Mouse (Mus musculus) forebrain, embryonic 14.5 days (tissue): ENCODE results near the gene Rps9. TPM values are rescaled to one million over a fixed set of nuclear protein-coding genes. Genes with fewer than 3 reads are reported as not detected.
A peak's percentile ranks its signal among the peaks of the same experiment; 100 is the strongest.

ENCODE experiments used
- ATAC-seq: fragments of 200-750 bp; cut with Nextera tagmentation; 2 replicates; pipeline ENCODE4 v1.8.0; 2017; ENCODE audit warnings: mild to moderate bottlenecking, moderate library complexity
- DNase-seq: peaks from one replicate; pipeline ENCODE4 v3.0.0-alpha.2; 2015; ENCODE audit warnings: low spot score
- H3K27ac ChIP-seq: fragments of 300-500 bp; sonication (generic); 2 replicates; pipeline ENCODE4 v1.5.1; 2014; ENCODE audit warnings: low read depth, mild to moderate bottlenecking, control low read depth, low read length, moderate library complexity
- H3K27me3 ChIP-seq: fragments of 300-500 bp; sonication (generic); replicated peaks from 2 replicates; pipeline ENCODE4 v1.6.1; 2014; ENCODE audit warnings: low read length, control low read depth, mixed read lengths; ENCODE audit not compliant: control insufficient read depth, insufficient read depth
- H3K36me3 ChIP-seq: fragments of 300-500 bp; sonication (generic); 2 replicates; pipeline ENCODE4 v1.6.1; 2014; ENCODE audit warnings: low read length, control low read depth; ENCODE audit not compliant: control insufficient read depth, insufficient read depth
- H3K4me1 ChIP-seq: fragments of 300-500 bp; sonication (generic); 2 replicates; pipeline ENCODE4 v1.6.1; 2014; ENCODE audit warnings: antibody characterized with exemption, low read length, control low read depth; ENCODE audit not compliant: control insufficient read depth, insufficient read depth
- H3K4me2 ChIP-seq: fragments of 300-500 bp; sonication (generic); 2 replicates; pipeline ENCODE4 v1.6.1; 2014; ENCODE audit warnings: mild to moderate bottlenecking, control low read depth, low read length
- H3K4me3 ChIP-seq: fragments of 300-500 bp; sonication (generic); 2 replicates; pipeline ENCODE4 v1.5.1; 2014; ENCODE audit warnings: low read depth, low read length, control low read depth
- H3K9ac ChIP-seq: fragments of 300-500 bp; sonication (generic); 2 replicates; pipeline ENCODE4 v1.6.1; 2014; ENCODE audit warnings: mild to moderate bottlenecking, low read length, control low read depth, moderate library complexity
- H3K9me3 ChIP-seq: fragments of 300-500 bp; sonication (generic); replicated peaks from 2 replicates; pipeline ENCODE4 v1.6.1; 2016; ENCODE audit warnings: low read length, control low read depth, mixed read lengths; ENCODE audit not compliant: control insufficient read depth
- WGBS: fragments of 180-500 bp; shearing (Covaris S2); extraction: QIAGEN DNeasy Blood & Tissue Kit; methylation state at CpG from one replicate; pipeline ENCODE4 v1.1.7; 2014; 5-methylcytosine and 5-hydroxymethylcytosine counted together
- polyA plus RNA-seq: library from polyadenylated mRNA; unstranded; fragments of >200 nt; fragmentation: Nextera tagmentation; extraction: Ambion mirVana; gene quantifications from 2 replicates; pipeline ENCODE4 v1.2.1, GENCODE M21; 2014

Rps9 gene
- polyA plus RNA-seq, 1 experiment from 2014 or later, result 1,170 TPM

DNA sequence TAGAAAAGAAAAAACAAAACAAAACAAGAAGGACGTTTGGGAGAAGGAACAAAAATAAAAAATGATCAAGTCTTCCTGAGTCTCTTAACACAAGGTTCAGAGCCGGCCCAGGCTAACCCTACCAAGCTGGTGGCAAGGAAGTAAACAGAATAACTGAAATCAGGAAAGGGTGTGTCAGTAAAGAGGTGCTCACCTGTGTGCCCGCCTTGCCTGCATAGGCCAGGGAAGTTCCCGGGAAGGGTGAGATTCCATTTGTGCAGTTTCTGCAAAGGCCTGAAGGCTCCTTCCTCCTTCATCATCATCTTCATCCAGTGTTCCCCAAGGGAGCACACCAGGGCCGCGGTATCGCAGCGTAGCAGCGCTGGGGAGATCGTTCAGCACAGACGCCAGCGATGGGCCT lies 27.4 kb upstream of the Rps9 start:
- Histone ChIP-seq H3K27me3 (no peaks in the 10 kb centered on the region), H3K4me1 (no peaks in the 10 kb centered on the region), H3K9ac (0 out of 2 replicates have a peak overlapping the region, but pooled peaks have one; percentile 3), H3K4me2 (no peak overlapping the region), H3K36me3 (0 out of 2 replicates have a peak, but pooled peaks cover 4% of the 10 kb centered on the region), H3K9me3 (no peaks in the 10 kb centered on the region), H3K4me3 (no peak overlapping the region), H3K27ac (no peak overlapping the region)
- ATAC-seq (no peak), DNase-seq (no peak)
- WGBS, result 88% methylated on average over 12 of the region's 12 CpGs

DNA sequence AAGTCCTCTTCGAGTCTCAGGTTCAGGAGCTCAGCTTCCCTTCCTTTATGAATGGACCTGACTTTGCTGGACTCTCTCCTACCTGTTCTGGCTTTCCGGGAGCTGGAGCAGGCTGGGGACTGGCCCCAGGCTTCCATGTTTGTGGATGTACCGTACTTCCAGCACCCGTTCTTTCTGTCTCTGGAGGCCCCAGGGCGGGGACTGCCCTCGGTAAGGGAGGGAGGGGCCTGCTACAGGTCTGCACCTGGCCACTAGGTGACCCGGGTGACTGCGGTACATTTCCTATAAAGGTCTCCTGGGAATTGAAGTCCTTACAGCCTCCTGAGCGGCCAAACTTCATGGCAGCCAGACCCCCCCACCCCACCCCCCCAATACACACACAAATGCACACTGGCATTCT lies 26.5 kb upstream of the Rps9 start, which contains the start of gene Tmc4:
Gene Tmc4 (minus strand): TSS at position 212 of the 400 bp plus-strand sequence.
- H3K27ac ChIP-seq, result no peak within 1 kb of the TSS
- WGBS, result 54% methylated on average over 9 of the region's 9 CpGs
- 0 out of 2 replicates have a peak, but pooled peaks cover 7% of the 10 kb centered on the region for H3K36me3 ChIP-seq
- no peak within 1 kb of the TSS for H3K4me3 ChIP-seq
- H3K4me2 ChIP-seq, result no peak within 1 kb of the TSS
- no peaks in the 10 kb centered on the region for H3K9me3 ChIP-seq
- H3K4me1 ChIP-seq, result no peaks in the 10 kb centered on the region
- H3K27me3 ChIP-seq, result no peaks in the 10 kb centered on the region
- 0 out of 2 replicates have a peak within 1 kb of the TSS, but pooled peaks have one; percentile 3 for H3K9ac ChIP-seq
- DNase-seq (no peak), ATAC-seq (no peak)

DNA sequence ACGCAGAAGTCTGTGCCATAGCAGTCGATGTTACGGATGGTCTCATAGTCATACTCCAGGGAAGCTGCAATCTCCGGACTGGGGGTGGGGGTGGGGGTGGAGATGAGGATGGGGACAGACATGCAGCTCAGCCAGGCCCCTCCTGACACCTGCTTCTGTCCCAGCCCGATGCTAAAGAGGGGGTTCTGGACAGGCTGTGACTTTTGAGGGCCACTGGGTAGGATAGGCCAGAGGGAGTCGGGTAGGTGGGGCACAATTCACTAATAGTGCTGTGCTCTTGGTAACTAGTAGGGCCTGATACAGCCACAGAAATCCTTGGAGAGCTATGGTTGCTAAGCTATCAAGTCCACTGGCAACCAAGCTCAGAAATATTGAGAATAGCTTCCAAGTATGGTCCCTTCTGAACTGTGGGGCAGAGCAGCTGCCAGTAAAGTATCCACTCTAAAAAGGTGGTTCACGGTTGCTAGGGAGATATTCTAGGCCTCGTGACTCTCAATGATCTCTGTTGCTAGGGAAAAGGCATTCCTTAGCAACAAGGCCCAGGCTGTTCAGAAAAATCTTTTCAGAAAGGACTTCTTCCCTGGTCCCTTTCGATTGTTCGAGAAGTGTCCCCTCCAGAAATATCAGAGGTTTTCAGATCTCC lies 19.8 kb upstream of the Rps9 start:
- H3K9ac ChIP-seq, result no peak overlapping the region
- no peak overlapping the region for H3K4me2 ChIP-seq
- no peak overlapping the region for H3K4me3 ChIP-seq
- peak; percentile 74; the same call in 1 of the 2 replicates for ATAC-seq
- H3K27ac ChIP-seq, result peak overlapping the region; percentile 65
- H3K9me3 ChIP-seq, result no peaks in the 10 kb centered on the region
- peaks cover 7% of the 10 kb centered on the region for H3K4me1 ChIP-seq
- H3K36me3 ChIP-seq, result peaks cover 37% of the 10 kb centered on the region
- peak; percentile 67 for DNase-seq
- no peaks in the 10 kb centered on the region for H3K27me3 ChIP-seq
- 71% methylated on average over 10 of the region's 10 CpGs for WGBS

DNA sequence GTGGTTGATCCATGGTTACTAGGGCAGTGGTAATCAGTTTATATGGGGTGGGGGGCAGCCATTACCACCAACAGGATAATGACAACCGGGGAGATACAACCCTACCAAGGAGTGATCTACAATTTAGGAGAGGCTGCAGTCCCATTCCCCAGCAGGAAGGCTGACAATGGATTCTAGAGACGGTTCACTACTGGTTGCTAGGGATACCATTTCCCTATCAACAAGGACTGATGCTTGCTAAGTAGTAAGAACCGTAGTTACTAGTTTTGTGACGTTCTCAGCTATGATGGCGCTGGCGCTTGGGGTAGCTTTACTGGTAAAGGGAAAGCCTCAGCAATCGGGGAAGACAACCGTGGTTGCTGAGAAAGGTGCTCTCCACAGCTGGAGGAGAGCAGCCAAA lies 19.1 kb upstream of the Rps9 start:
- H3K4me1 ChIP-seq, result peaks cover 7% of the 10 kb centered on the region
- H3K36me3 ChIP-seq, result peaks cover 37% of the 10 kb centered on the region
- H3K27ac ChIP-seq, result peak overlapping the region; percentile 65
- DNase-seq, result no peak
- no peaks in the 10 kb centered on the region for H3K9me3 ChIP-seq
- 0 out of 2 replicates have a peak, but pooled peaks have one; percentile 35 for ATAC-seq
- 78% methylated on average over 8 of the region's 8 CpGs for WGBS
- H3K9ac ChIP-seq, result no peak overlapping the region
- no peak overlapping the region for H3K4me3 ChIP-seq
- no peak overlapping the region for H3K4me2 ChIP-seq
- no peaks in the 10 kb centered on the region for H3K27me3 ChIP-seq

DNA sequence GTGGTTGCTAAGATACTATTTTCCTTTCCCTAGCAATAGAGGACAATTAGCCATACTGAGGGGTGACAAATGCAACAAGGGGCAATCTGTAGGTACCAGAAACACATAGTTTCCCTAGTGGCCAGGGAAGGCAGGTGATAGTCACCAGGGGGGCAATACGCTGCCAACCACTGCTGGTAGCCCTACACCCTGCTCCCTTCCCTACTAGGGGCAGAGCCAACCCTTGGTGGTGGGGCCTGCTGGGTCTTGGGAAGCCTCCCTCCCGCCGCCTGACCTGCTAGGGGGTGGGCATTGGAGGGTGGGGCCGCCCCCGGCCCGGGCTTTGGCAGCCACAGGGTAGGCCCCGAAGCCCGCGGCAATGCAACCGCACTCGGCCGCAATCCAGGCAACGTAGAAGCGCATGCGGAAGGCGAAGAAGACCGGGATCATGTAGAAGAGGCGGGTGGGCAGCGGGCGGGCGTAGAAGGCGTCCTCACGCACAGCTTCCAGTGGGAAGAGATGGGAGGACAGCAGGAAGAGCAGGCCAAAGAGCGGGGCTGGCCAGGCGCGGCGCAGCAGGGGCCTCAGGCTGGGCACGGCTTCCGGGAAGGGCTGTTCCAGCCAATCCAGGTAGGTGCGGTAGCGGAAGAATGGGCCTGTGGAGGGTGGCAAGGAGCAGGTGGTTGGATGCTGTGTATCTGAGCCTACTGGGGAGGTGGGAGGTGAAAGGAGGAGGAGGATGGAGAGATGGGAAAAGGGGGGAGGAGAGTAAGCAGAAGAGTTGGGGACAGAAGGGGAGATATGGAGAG lies 18.2 kb upstream of the Rps9 start:
- ATAC-seq, result no peak
- Histone ChIP-seq H3K36me3 (peaks cover 40% of the 10 kb centered on the region), H3K4me1 (peaks cover 7% of the 10 kb centered on the region), H3K4me2 (no peak overlapping the region), H3K9ac (no peak overlapping the region), H3K27me3 (no peaks in the 10 kb centered on the region), H3K9me3 (no peaks in the 10 kb centered on the region), H3K27ac (peak overlapping the region; percentile 65; the same call in 1 of the 2 replicates), H3K4me3 (no peak overlapping the region)
- DNase-seq, result no peak
- 84% methylated on average over 31 of the region's 31 CpGs for WGBS

DNA sequence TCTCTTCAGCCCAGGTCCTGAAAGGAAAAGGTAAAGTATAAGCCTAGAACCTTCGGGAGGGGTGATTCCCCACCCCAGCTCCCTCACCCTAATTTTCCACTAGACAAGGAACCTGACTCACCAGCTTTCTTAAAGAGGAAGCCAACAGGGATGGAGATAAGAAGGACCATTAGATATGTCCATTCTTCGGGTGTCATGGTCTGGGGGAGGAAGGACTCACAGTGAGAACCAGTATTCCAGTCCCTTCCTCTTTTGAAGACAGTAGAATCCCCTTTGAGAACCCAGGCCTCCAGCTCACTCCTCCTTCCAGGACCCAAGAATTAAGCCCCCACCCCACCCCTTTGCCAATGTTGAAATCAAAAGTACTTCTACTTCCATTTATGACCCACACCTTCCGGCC lies 11.9 kb upstream of the Rps9 start:
- Histone ChIP-seq H3K27ac (no peak overlapping the region; the same call in 1 of the 2 replicates), H3K9me3 (no peaks in the 10 kb centered on the region), H3K4me2 (peak overlapping the region; percentile 70)

DNA sequence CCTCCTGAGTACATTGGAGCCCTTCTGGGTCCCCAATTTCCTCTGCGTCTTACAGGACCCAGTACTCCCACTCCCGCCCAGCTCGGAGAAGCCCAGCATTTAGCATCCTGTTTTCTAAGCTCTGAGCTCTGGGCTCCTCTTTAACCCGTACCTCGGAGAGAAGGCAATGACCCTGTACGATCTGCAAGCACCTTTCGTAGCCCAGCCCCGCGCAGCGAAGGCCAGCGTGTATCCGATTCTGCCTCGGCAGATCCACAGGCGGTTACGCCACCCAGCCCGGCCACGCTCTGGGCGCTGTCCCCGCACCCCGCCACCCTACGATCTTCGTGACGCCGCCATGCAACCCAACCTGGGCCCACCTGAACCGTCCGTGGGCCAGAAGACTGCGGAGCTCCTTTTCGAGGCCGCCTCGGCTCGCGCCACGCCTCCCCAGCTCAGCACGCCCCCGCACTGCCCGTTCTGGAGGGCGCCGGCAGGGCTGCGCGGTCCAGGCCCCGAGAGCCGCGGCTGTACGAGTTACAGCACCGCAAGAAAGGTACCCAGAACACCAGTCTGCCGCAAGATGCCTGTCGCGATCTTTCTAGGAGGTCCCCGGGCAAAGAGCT lies 11.3 kb upstream of the Rps9 start, which contains the start of gene Tsen34:
Gene Tsen34 (plus strand): TSS at position 482 of the 605 bp plus-strand sequence.
- Histone ChIP-seq H3K36me3 (peaks cover 26% of the 10 kb centered on the region), H3K4me1 (peaks cover 15% of the 10 kb centered on the region), H3K4me3 (peak within 1 kb of the TSS; percentile 69), H3K27me3 (no peaks in the 10 kb centered on the region), H3K9me3 (no peaks in the 10 kb centered on the region), H3K27ac (peak within 1 kb of the TSS; percentile 79), H3K9ac (peak within 1 kb of the TSS; percentile 91), H3K4me2 (peak within 1 kb of the TSS; percentile 70)
- DNase-seq (no peak), ATAC-seq (peak; percentile 0)
- WGBS, result under 1% methylated on average over 49 of the region's 49 CpGs

More for the DNA sequence above, 11.9 kb upstream of the Rps9 start:
- H3K36me3 ChIP-seq, result peaks cover 25% of the 10 kb centered on the region
- 47% methylated on average over 3 of the region's 3 CpGs for WGBS
- peaks cover 15% of the 10 kb centered on the region for H3K4me1 ChIP-seq
- peak overlapping the region; percentile 69 for H3K4me3 ChIP-seq
- H3K27me3 ChIP-seq, result no peaks in the 10 kb centered on the region
- no peak for ATAC-seq
- DNase-seq, result no peak
- H3K9ac ChIP-seq, result peak overlapping the region; percentile 91

DNA sequence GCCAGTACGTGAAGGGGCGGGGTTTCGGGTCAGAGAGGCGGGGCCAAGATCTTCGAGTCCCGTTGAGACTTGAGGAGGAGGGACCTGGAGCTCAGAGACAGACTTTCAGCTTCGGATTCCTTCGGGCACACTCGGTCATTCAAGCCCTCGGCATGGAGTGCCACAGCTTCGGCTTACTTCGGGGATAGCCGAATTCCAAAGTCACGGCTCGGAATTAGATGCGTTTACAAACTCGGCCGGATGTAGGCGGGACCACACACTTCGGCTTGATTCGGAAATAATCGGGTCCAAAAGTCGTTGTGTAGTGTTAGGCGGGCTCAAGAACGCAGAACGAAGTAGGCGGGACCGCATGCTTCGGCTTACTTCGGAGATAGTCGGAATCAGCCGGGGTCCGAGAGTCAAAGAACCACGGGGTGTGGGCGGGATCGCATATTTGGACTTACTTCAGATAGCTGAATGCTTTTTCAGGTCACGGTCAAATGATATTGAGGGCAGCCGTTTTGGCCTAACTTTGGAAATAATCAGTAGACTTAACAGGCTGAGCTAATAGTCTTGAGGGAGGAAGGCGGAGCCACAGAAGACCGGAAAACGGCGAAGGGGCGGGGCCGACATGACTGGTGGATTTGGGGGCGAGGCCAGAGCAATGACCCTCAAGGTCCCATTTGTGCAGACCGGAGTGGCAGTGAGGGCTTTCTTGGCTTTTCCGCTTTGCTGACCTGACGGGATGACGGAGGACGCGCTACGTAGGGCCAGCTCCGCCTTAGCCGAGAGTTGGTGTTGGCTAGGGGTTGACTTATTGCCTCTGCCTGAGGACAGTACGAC lies 10.6 kb upstream of the Rps9 start, which contains the start of gene Mboat7:
Gene Mboat7 (minus strand): TSS at position 537 of the 822 bp plus-strand sequence.
- Histone ChIP-seq H3K36me3 (peaks cover 29% of the 10 kb centered on the region), H3K9me3 (no peaks in the 10 kb centered on the region), H3K9ac (peak within 1 kb of the TSS; percentile 91), H3K4me2 (peak within 1 kb of the TSS; percentile 70), H3K4me3 (peak within 1 kb of the TSS; percentile 69), H3K4me1 (peaks cover 15% of the 10 kb centered on the region), H3K27me3 (no peaks in the 10 kb centered on the region), H3K27ac (peak within 1 kb of the TSS; percentile 79)
- under 1% methylated on average over 55 of the region's 55 CpGs for WGBS
- ATAC-seq (peak; percentile 92), DNase-seq (peak; percentile 100)
